ENCODE assay signal across 12 mouse cellular contexts in genomic region chr16:23231168-23231567, GRCm38 (mm10). TPM values are rescaled to one million over a fixed set of nuclear protein-coding genes. Genes with fewer than 3 reads are reported as not detected.
DNase-seq lines count a peak whose midpoint lies in the region; ATAC-seq and TF ChIP-seq lines count a peak whose summit lies in the region.
"Had no signal": no experiment of that assay in that cellular context is flagged by ENCODE, and none has a peak within 500 bp of the region (broad histone marks: within the 10 kb centered on the region; RNA-seq: fewer than 3 reads in every experiment).

No protein-coding gene starts in this region.

- peak; percentile 59; the same call in 1 of the 2 replicates for ATAC-seq in heart, embryonic 15.5 days (replicated peaks; ENCODE audit: insufficient number of reproducible peaks, insufficient read depth, low FRiP score, low read depth)
- no peak for ATAC-seq in granulocyte monocyte progenitor cell, adult 5-6 weeks (replicated peaks; ENCODE audit: poor library complexity, severe bottlenecking)
- ATAC-seq: activated CD4-positive, CD25-positive, alpha-beta regulatory T cell, adult 4 months had no signal

- DNase-seq in spleen, adult 2 months (ENCODE audit: low read depth in 1 of 2, low spot score in 2 of 2) = no peak
- DNase-seq in spleen, postnatal 4 days (ENCODE audit: low spot score in 2 of 2) = no peak
- peak; percentile 37 to 48 for DNase-seq in kidney, postnatal 25 days
- DNase-seq in cerebellum, adult 11 months = no peak
- no peak for DNase-seq in layer of hippocampus, adult 9-11 months
- DNase-seq: cerebellum, adult 18-20 months; left cerebral cortex, postnatal 4 days; right cerebral cortex, postnatal 14 days had no signal

- no peaks in the 10 kb centered on the region for H3K9me3 ChIP-seq in heart, embryonic 15.5 days (replicated peaks)
- H3K9me3 ChIP-seq: embryonic facial prominence, embryonic 13.5 days had no signal

- no peak overlapping the region for H3K4me2 ChIP-seq in heart, embryonic 15.5 days
- H3K4me2 ChIP-seq: embryonic facial prominence, embryonic 13.5 days had no signal

- TF ChIP-seq POLR2A in spleen, adult 2 months (IDR thresholded peaks at IDR 0.05; ENCODE audit: low read depth, low read length) = no peak

- peaks cover 44% of the 10 kb centered on the region for H3K4me1 ChIP-seq in spleen, adult 2 months (ENCODE audit: control insufficient read depth, insufficient read depth, insufficient read length)
- peaks cover 47% of the 10 kb centered on the region for H3K4me1 ChIP-seq in heart, embryonic 15.5 days (replicated peaks)

- WGBS in spleen, adult 2 months = 71% methylated on average over 4 of the region's 4 CpGs
- 28% methylated on average over 4 of the region's 4 CpGs for WGBS in heart, embryonic 15.5 days

- no peaks in the 10 kb centered on the region for H3K27me3 ChIP-seq in spleen, adult 2 months (ENCODE audit: control insufficient read depth, insufficient read depth, low read length)
- H3K27me3 ChIP-seq in heart, embryonic 15.5 days = peaks cover 14% of the 10 kb centered on the region
- H3K27me3 ChIP-seq: embryonic facial prominence, embryonic 13.5 days had no signal

- TF ChIP-seq CTCF in spleen, adult 2 months (IDR thresholded peaks at IDR 0.05; ENCODE audit: extremely low read depth, insufficient read depth, insufficient read length, insufficient replicate concordance) = no peak

- no peak overlapping the region for H3K9ac ChIP-seq in heart, embryonic 15.5 days
- H3K9ac ChIP-seq: embryonic facial prominence, embryonic 13.5 days had no signal

- H3K36me3 ChIP-seq in spleen, adult 2 months (ENCODE audit: control insufficient read depth, insufficient read depth, low read length) = peaks cover 6% of the 10 kb centered on the region
- H3K36me3 ChIP-seq in heart, embryonic 15.5 days = no peaks in the 10 kb centered on the region

- no peak overlapping the region for H3K4me3 ChIP-seq in spleen, adult 2 months (ENCODE audit: extremely low read depth, insufficient read depth, insufficient read length)
- no peak overlapping the region for H3K4me3 ChIP-seq in heart, embryonic 15.5 days
- H3K4me3 ChIP-seq: embryonic facial prominence, embryonic 13.5 days had no signal

- H3K27ac ChIP-seq in spleen, adult 2 months (ENCODE audit: insufficient read depth, low read length) = peak overlapping the region; percentile 58; the same call in 1 of the 2 replicates
- H3K27ac ChIP-seq in heart, embryonic 15.5 days = peak overlapping the region; percentile 52
- H3K27ac ChIP-seq: embryonic facial prominence, embryonic 13.5 days had no signal

RNA-seq across cellular contexts. Expression of gene St6gal1, which starts 6.6 kb away (rescaled TPM):
- 30.5 and 33.1 TPM in 2 replicates for polyA plus RNA-seq in spleen, adult 2 months (2012; rRNA removed)
- 14.8 and 19.1 TPM in 2 replicates for polyA plus RNA-seq in heart, embryonic 15.5 days (2015; fragmentation: Nextera tagmentation; extraction: Ambion mirVana)
- not detected in 2 replicates for total RNA-seq in granulocyte monocyte progenitor cell, adult 5-6 weeks (2014; fragmentation: Nextera tagmentation)
- total RNA-seq in granulocyte monocyte progenitor cell, adult 5-6 weeks (2017) = 0.13 and 1.8 TPM in 2 replicates

Comparison
In these comparisons a context has a peak if more than half of its experiments do, and no peak if none do; other contexts are left out.
1. DNase-seq: peak in kidney, postnatal 25 days (2 of 2); none in spleen, adult 2 months (0 of 2), spleen, postnatal 4 days (0 of 2), cerebellum, adult 11 months (single experiment) and layer of hippocampus, adult 9-11 months (single experiment).